Mouse (Mus musculus) duodenum, adult 2 months (tissue): Measurements from ENCODE around the gene Gm14632. TPM values are rescaled to one million over a fixed set of nuclear protein-coding genes. Genes with fewer than 3 reads are reported as not detected.

ENCODE experiments used
- polyA plus RNA-seq: library from polyadenylated mRNA; depleted of rRNA; stranded (reverse); fragments of >200 nt; gene quantifications from 2 replicates; pipeline ENCODE4 v1.2.3, GENCODE M21; 2012; ENCODE audit warnings: low replicate concordance; rRNA removed

The Gm14632 gene
- not detected in 2 replicates for polyA plus RNA-seq

DNA sequence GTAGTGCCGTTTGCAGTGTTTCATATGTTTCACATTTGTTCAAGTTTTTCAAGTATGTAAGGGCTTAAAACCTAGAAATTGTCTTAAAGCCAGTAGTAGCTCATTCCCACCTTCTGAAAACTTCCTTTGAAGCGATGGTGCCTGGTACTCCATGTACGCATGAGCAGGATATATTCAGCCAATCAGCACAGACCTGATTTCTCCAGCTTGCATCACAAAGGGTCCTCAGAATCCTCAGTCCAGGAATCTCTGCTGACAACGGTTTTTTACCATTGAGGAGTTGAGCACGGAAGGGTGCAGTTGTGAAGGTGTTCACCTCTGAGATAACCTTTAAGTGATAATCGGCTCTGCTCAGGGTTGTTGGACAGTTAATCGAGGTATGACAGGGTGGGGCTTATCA lies at the start of gene Gm14632:
TSS of gene Gm14632 (plus strand) at position 301 of the 400 bp plus-strand sequence.

